Mouse (Mus musculus): ENCODE measurements around the gene Fcnb. TPM values are rescaled to one million over a fixed set of nuclear protein-coding genes. Genes with fewer than 3 reads are reported as not detected.

Gene Fcnb
- polyA plus RNA-seq, 1 experiment: not detected

GRCm38 (mm10) chr2:28098547-28099505, 14.1 kb upstream of the Fcnb start:
- no peak overlapping the region for H3K27ac ChIP-seq (replicated peaks; ENCODE audit: low read depth, low read length)
- H3K4me3 ChIP-seq (ENCODE audit: insufficient read depth, low read depth, low read length): no peak overlapping the region
- H3K4me1 ChIP-seq (ENCODE audit: control insufficient read depth, insufficient read depth, insufficient read length, low read length): no peaks in the 10 kb centered on the region

- Histone ChIP-seq H3K27ac (replicated peaks; ENCODE audit: low read depth, low read length) (no peak overlapping the region), H3K4me1 (ENCODE audit: control insufficient read depth, insufficient read depth, insufficient read length, low read length) (no peaks in the 10 kb centered on the region), H3K4me3 (ENCODE audit: insufficient read depth, low read depth, low read length) (no peak overlapping the region)
Observed at GRCm38 (mm10) chr2:28096751-28097309, 12.1 kb upstream of the Fcnb start.

- H3K27ac ChIP-seq (replicated peaks; ENCODE audit: low read depth, low read length): no peak overlapping the region
- H3K4me3 ChIP-seq (ENCODE audit: insufficient read depth, low read depth, low read length): no peak overlapping the region
- no peaks in the 10 kb centered on the region for H3K4me1 ChIP-seq (ENCODE audit: control insufficient read depth, insufficient read depth, insufficient read length, low read length)
Observed at GRCm38 (mm10) chr2:28092099-28092498, 7.4 kb upstream of the Fcnb start.

- H3K4me3 ChIP-seq (ENCODE audit: insufficient read depth, low read depth, low read length): no peak overlapping the region
- no peak overlapping the region for H3K27ac ChIP-seq (replicated peaks; ENCODE audit: low read depth, low read length)
- H3K4me1 ChIP-seq (ENCODE audit: control insufficient read depth, insufficient read depth, insufficient read length, low read length): no peaks in the 10 kb centered on the region
Observed at GRCm38 (mm10) chr2:28091042-28091441, 6.4 kb upstream of the Fcnb start.

GRCm38 (mm10) chr2:28090299-28091008, 5.8 kb upstream of the Fcnb start:
- no peaks in the 10 kb centered on the region for H3K4me1 ChIP-seq (ENCODE audit: control insufficient read depth, insufficient read depth, insufficient read length, low read length)
- H3K4me3 ChIP-seq (ENCODE audit: insufficient read depth, low read depth, low read length): no peak overlapping the region
- H3K27ac ChIP-seq (replicated peaks; ENCODE audit: low read depth, low read length): no peak overlapping the region

- no peak overlapping the region for H3K4me3 ChIP-seq (ENCODE audit: insufficient read depth, low read depth, low read length)
- H3K4me1 ChIP-seq (ENCODE audit: control insufficient read depth, insufficient read depth, insufficient read length, low read length): no peaks in the 10 kb centered on the region
- H3K27ac ChIP-seq (replicated peaks; ENCODE audit: low read depth, low read length): no peak overlapping the region
Observed at GRCm38 (mm10) chr2:28089095-28089494, 4.4 kb upstream of the Fcnb start.

- Histone ChIP-seq H3K4me1 (ENCODE audit: control insufficient read depth, insufficient read depth, insufficient read length, low read length) (no peaks in the 10 kb centered on the region), H3K4me3 (ENCODE audit: insufficient read depth, low read depth, low read length) (no peak overlapping the region), H3K27ac (replicated peaks; ENCODE audit: low read depth, low read length) (no peak overlapping the region)
Observed at GRCm38 (mm10) chr2:28086112-28086511, 1.4 kb upstream of the Fcnb start.

GRCm38 (mm10) chr2:28075616-28076187, 9.0 kb downstream of the Fcnb start:
- no peak overlapping the region for H3K27ac ChIP-seq (replicated peaks; ENCODE audit: low read depth, low read length)
- H3K4me3 ChIP-seq (ENCODE audit: insufficient read depth, low read depth, low read length): no peak overlapping the region
- no peaks in the 10 kb centered on the region for H3K4me1 ChIP-seq (ENCODE audit: control insufficient read depth, insufficient read depth, insufficient read length, low read length)

- H3K27ac ChIP-seq (replicated peaks; ENCODE audit: low read depth, low read length): no peak overlapping the region
- H3K4me3 ChIP-seq (ENCODE audit: insufficient read depth, low read depth, low read length): no peak overlapping the region
- H3K4me1 ChIP-seq (ENCODE audit: control insufficient read depth, insufficient read depth, insufficient read length, low read length): no peaks in the 10 kb centered on the region
Observed at GRCm38 (mm10) chr2:28068537-28068878, 16.2 kb downstream of the Fcnb start.

GRCm38 (mm10) chr2:28067821-28068536, 16.7 kb downstream of the Fcnb start:
- H3K4me1 ChIP-seq (ENCODE audit: control insufficient read depth, insufficient read depth, insufficient read length, low read length): no peaks in the 10 kb centered on the region
- H3K27ac ChIP-seq (replicated peaks; ENCODE audit: low read depth, low read length): no peak overlapping the region
- H3K4me3 ChIP-seq (ENCODE audit: insufficient read depth, low read depth, low read length): no peak overlapping the region

GRCm38 (mm10) chr2:28067175-28067574, 17.5 kb downstream of the Fcnb start:
- Histone ChIP-seq H3K4me3 (ENCODE audit: insufficient read depth, low read depth, low read length) (no peak overlapping the region), H3K4me1 (ENCODE audit: control insufficient read depth, insufficient read depth, insufficient read length, low read length) (no peaks in the 10 kb centered on the region), H3K27ac (replicated peaks; ENCODE audit: low read depth, low read length) (no peak overlapping the region)

GRCm38 (mm10) chr2:28066686-28067085, 18.0 kb downstream of the Fcnb start:
- H3K4me3 ChIP-seq (ENCODE audit: insufficient read depth, low read depth, low read length): no peak overlapping the region
- H3K27ac ChIP-seq (replicated peaks; ENCODE audit: low read depth, low read length): no peak overlapping the region

GRCm38 (mm10) chr2:28065081-28065651, 19.5 kb downstream of the Fcnb start:
- Histone ChIP-seq H3K27ac (replicated peaks; ENCODE audit: low read depth, low read length) (no peak overlapping the region), H3K4me3 (ENCODE audit: insufficient read depth, low read depth, low read length) (no peak overlapping the region)

More at GRCm38 (mm10) chr2:28066686-28067085, 18.0 kb downstream of the Fcnb start:
- no peaks in the 10 kb centered on the region for H3K4me1 ChIP-seq (ENCODE audit: control insufficient read depth, insufficient read depth, insufficient read length, low read length)

GRCm38 (mm10) chr2:28064339-28065080, 20.2 kb downstream of the Fcnb start:
- Histone ChIP-seq H3K27ac (replicated peaks; ENCODE audit: low read depth, low read length) (no peak overlapping the region), H3K4me3 (ENCODE audit: insufficient read depth, low read depth, low read length) (no peak overlapping the region), H3K4me1 (ENCODE audit: control insufficient read depth, insufficient read depth, insufficient read length, low read length) (no peaks in the 10 kb centered on the region)

More at GRCm38 (mm10) chr2:28065081-28065651, 19.5 kb downstream of the Fcnb start:
- no peaks in the 10 kb centered on the region for H3K4me1 ChIP-seq (ENCODE audit: control insufficient read depth, insufficient read depth, insufficient read length, low read length)
